Mouse (Mus musculus) layer of hippocampus, postnatal 36 days (tissue): ENCODE results near the gene Tbc1d10c. TPM values are rescaled to one million over a fixed set of nuclear protein-coding genes. Genes with fewer than 3 reads are reported as not detected.

Experiments
- DNase-seq, 2 experiments: peaks; one replicate each; pipeline ENCODE4 v3.0.0; 2022
- total RNA-seq, 2 experiments: library from RNA; stranded (reverse); gene quantifications; 2 replicates each; pipeline ENCODE4 v1.2.3; 2021

Gene Tbc1d10c
- total RNA-seq, 2 experiments from 2014 or later: 0.56 to 1.3 TPM

DNA sequence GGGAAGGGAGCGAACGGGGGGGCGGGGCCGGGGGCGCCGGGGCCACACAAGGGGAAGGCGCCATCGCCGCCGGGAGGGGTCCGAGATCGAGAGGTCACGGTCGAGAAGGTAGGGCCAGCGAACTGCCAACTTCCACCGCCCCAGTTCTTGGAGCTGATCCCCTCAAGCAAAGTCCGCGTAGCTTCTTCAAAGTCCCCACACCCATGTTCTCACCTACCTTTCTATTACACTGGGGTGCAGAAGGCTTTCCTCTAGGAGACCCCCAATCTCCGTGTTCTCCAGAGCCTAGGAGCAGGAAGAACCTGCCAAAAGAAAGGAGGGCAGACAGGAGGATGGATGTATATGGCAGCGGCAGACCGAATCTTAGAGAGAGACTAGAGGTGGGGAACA is 24.4 kb upstream of the Tbc1d10c start:
- no peak for DNase-seq

DNA sequence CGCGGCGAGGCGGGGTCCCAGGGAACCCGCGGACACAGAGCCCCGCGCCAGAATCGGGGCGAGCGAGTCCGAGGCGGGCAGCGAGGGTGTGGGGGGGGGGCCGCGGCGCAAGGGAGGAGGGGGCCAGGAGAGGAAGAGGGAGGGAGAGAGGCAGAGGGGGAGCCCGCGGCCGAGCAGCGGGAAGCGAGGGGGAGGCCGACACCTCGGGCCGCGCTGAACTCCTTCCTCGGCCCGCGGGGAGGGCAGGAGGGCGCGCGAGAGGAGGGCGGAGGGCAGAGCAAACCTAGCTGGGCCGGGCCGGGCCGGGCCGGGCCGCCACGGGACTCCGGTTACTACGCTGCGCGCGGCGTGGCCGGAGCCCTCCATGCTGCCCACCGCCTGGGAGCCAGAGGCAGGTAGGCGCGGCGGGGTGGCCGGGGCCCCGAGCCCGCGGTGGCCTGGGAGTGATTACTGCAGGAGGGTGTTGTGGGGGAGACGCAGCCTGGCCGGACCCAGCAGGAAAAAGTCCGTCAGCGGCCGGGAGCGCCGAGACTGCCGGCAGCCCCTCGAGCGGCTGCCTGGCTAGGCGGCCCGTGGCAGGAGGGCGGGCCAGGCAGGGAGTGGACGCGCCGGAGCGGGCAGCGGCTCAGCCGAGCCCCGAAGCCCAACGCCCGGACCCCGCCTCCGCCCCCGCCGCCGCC is 23.8 kb upstream of the Tbc1d10c start:
- no peak for DNase-seq

DNA sequence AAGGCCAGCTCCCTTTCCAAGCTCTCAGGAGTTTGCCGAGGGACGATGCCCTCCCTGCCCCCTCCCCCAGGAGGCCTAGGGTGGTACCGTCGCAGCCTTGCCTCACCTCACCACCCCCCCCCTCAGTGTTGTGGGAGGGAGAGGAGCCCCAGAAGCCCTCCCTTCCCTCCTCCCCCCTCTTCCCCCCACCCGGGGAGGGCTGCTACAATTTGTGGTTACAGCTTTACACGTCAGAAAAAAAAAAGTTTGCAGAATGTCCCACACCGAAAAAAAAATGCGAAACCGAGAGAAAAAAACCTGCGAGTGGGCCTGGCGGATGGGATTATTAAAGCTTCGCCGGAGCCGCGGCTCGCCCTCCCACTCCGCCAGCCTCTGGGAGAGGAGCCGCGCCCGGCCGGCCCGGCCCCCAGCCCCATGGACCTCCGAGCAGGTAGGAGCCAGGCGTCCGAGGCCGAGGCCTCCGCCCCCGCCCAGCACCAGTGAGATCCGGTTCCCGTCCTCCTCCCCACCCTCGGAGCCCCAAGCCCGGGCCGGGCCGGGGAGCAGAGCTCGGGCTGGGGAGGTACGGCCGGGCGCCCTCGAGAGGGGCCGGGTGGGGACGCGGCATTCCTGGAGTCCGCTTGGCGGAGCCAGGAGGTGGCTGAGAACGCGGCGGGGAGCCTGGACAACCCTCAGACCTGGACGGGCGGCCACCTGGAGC is 23.1 kb upstream of the Tbc1d10c start, which contains the start of the genes Clcf1 and AC109138.7:
Gene Clcf1 (plus strand): TSS at position 168 of the 700 bp plus-strand sequence.
Gene AC109138.7 (plus strand): TSS at position 287 of the 700 bp plus-strand sequence.
- DNase-seq: no peak

DNA sequence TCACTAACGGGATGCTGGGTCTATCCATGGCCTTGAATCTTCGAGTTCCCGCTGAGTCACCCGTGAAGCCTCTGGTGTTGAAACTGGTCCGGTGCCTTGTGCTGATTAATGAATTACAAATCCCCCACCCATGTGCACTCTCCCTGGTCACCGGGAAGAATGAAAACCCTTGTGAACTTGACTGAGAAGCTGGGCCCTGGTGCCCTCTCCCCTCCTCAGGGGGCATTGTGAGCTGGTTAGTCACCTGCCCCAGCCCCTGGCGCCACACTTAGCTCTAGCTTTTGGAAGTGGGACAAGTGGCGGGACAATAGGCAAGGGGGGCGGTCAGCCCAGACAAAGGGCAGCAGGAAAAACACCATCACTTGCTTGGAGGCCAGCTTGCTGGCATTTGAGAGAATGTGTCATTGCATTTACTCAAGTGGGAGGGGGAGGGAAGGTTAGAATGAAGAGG is 22.5 kb upstream of the Tbc1d10c start:
- DNase-seq: no peak

DNA sequence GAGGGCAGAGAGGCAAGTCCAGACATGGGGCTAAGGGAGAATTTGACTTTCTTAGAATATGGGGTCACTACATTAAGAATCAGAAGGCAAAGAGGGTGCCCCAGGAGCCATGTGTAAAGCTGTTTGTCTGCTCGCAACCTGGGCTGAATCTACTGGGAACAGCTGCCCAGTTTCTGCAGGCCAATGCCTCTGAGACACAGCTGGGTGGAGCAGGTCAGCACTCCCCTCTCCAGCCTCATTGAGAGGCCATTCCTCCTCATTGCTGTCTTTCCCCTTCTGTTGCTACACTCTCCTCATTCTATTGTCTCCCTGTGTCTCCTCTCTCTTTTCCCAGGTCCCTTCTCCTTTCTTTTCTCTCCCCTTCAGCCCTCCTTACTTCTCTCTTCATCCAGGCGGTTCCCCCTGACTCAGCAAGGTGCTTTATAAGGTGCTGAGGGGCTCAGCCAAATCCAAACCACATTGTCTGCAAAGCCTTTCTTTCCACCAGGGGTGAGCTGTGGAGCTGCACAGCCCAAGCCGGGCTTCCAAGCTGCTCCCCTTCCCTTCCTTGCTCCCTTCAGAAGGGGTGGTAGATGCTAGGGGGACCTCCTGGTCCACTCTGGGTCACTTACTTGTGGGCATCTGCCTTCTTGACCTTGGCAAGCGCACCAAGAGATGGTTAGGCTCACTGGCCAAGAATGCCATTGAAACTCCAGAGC is 21.0 kb upstream of the Tbc1d10c start:
- no peak for DNase-seq

DNA sequence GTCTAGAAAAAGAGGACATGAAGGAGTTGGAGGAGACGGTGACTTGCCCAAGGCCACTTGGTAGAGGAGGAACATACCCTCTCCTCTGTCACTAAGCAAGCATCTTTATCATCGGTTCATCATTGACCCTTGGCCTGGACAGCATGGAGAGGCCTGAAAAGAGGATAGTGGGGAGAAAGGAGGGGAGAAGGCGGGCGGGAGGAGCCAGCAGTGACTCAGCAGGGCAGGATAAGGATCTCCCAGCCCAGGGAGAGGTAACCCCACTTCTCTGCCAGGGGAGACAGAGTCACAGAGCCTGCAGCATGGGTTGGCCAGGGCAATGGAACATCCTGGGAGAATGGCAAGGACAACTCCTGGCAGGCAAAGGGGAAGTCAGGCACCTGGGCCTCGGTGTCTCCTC is 17.5 kb upstream of the Tbc1d10c start:
- DNase-seq: no peak

DNA sequence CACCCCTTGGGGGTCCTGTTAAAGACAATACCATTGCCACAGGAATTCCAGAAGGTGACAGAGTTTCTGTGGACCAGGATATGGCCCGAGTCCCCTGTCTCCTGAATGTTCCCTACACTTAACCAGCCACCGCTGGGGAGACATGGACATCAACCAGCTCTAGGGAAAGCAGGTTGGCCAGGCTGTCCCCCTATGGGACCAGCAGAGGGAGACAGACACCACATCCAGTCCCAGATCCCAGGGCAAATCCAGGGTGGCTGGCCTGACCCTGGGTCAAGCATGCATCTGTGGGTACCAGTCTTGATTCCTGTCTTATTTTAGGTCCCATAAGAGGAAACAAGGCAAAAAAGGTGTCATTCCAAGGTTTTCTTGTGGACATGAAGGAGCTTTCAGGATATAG is 15.9 kb upstream of the Tbc1d10c start:
- DNase-seq: peak; percentile 47 to 69

DNA sequence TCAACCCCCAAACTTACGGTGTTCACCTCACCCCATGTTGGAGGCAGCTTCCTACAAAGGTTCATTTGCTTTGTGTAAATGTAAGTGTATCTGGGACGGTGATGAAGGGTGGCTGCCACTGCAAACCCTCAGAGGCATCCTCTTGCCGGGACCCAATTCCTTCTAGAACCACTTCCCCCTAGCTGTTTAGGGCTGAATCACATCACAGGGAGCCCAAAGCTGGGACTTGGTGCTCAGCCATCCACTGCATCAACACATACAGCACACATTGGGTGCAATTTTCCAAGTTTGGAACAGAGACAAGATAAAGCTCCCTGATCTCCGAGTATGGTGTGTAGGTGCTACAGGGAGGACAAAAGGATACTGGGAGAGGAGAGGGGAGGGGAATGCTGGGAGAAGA is 13.8 kb upstream of the Tbc1d10c start:
- DNase-seq: no peak

DNA sequence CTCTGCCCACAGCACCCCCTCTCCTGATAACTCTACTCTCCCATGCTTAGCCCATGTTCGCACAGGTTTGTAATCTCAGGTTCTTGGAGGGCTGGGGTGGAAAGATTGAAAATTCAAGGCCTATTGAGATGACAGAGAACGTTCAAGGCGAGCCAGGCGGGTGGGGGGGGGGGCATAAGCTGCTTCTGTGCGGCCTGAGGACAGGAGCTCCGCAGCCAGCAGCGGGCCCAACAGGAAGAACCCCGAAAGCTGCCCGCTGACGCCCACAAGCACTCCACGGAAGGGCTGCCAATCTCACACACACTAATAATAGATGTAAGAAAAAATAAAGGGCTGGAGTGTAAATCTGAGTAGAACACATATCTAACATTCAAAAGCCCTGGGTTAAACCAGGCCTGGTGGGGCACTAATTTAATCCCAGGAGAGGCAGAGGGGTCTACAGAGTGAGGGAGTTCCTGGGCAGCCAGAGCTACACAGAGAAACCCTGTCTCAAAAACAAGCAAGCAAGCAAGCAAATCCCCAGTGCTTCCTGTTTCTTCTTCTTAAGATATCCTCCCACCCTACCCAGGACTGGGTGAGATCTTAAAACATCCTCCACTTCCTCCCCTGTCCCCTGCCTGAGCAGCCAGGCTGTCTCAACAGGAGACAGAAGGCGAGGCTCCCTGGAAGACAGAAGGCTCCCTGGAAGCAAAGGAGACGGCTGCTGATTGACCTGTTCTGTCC is 12.7 kb upstream of the Tbc1d10c start:
- DNase-seq: no peak

DNA sequence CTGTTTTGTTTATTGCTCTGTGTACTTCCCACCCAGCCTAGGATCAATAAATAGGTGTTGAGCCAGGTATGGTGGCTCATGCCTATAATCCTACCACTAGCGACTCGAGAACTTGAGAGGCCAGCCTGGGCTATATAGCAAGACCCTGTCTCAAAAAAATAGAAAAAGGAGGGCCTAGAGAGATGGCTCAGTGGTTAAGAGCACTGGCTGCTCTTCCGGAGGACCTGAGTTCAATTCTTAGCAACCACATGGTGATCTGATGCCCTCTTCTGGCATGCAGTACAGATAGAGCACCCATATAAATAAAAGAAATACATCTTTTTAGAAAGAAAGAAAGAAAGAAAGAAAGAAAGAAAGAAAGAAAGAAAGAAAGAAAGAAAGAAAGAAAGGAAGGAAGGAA is 12.1 kb upstream of the Tbc1d10c start:
- DNase-seq: no peak

DNA sequence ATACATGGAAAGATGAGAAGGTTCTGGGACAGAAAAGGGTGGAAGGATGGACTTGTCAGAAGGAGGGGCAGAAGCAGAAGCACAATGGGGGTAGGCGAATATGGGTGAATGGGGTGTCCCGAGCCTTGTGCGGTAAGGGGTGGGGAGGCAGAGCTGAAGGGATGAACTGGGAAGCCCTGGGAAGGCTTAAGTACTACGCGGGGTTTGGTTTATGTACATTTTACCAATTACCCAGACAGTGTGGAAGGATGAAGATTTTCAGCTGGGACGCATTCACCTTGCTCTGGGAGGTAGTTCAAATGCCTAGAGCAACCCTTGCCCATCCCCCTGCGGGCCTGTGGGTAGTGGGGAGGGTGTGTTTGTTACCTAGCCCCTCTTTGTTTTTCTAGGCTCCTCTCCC is 11.1 kb upstream of the Tbc1d10c start:
- no peak for DNase-seq

DNA sequence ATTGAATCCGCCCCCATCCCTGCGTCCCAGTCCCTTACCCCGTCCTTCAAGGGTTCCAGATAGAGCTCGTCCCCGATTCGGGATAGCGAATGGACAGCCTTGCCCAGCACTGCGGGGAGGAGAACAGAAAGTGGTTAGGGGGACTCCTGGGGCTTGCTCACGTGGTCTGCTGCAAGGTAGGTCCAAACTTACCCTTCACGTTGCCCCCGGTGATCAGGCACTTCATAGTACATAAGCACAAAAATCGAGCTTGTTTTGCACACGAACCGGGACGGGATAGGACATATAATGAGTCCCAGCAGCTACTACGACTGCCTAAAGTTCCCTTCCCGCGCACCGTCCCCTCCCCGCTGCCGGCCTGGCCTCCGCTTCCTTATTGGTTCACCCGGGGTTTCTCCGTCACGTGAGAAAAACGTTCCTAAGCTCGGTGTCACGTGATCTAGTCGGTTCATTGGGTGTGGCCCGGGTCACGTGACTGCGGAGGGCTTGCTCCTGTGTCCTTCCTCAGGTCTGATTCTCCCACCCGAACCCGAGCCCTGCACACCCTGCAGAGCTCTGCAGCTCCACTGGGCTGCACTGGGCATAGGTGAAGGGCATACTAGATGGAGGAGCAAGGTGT is 10.3 kb upstream of the Tbc1d10c start, which contains the start of gene Rad9a:
Gene Rad9a (minus strand): TSS at position 372 of the 619 bp plus-strand sequence.
- DNase-seq: peak; percentile 90

DNA sequence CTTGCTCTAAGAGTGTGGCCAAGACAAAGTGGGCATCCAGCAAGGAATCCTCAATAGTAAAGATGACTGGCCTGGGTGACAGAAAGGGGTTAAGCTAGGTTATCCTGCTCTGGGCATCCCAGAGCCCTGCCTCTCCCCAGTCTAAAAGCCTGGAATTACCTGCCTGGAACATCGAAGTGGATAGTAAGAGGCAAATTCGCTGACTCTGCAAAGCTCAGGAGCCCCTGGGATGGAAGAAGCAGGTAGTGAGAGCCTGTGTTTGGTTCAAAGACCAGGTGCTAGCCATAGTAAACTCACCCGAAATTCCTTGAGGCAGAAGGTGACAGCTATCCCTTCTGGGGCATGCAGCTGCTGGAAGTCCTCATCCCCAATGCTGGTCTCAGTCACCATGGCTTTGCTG is 6.1 kb upstream of the Tbc1d10c start:
- no peak for DNase-seq

DNA sequence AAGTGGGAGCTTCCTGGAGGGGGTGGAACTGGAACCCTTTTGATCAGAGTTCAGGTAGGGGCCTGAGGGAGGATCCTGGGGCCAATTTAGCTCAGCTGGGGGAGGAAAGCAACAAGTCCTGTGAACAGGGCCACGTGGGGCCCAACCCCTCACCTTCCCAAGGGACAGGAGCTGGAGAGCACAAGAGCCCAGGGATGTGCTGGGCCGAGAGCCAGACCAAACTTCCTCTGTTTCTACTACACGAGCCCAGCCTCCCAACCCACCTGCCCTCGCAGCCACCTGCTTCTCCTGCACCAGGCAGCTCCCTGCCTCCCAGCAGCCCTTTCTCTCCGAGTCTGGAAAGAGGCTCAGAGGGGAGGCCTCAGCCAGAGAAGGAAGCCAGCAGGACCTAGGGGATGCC is 5.5 kb upstream of the Tbc1d10c start:
- no peak for DNase-seq

DNA sequence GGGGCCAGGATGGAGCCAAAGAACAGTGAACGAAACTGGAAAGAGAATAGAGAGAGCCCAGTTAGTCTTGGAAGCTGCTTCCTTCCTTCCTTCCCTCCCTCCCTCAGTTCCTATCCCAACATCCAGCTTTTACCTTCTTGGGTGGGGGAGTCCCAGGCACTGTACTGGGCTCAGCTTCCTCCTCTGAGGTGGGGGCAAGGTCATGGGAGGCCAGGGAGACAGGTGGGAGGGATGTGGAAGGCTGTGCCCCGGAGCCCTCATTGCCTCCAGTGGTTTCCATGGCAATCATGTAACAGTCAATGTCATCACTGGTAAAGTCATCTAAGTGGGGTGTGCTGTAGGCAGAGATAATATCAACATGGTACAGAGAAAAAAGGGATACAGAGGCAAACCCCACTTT is 5.0 kb upstream of the Tbc1d10c start:
- no peak for DNase-seq

DNA sequence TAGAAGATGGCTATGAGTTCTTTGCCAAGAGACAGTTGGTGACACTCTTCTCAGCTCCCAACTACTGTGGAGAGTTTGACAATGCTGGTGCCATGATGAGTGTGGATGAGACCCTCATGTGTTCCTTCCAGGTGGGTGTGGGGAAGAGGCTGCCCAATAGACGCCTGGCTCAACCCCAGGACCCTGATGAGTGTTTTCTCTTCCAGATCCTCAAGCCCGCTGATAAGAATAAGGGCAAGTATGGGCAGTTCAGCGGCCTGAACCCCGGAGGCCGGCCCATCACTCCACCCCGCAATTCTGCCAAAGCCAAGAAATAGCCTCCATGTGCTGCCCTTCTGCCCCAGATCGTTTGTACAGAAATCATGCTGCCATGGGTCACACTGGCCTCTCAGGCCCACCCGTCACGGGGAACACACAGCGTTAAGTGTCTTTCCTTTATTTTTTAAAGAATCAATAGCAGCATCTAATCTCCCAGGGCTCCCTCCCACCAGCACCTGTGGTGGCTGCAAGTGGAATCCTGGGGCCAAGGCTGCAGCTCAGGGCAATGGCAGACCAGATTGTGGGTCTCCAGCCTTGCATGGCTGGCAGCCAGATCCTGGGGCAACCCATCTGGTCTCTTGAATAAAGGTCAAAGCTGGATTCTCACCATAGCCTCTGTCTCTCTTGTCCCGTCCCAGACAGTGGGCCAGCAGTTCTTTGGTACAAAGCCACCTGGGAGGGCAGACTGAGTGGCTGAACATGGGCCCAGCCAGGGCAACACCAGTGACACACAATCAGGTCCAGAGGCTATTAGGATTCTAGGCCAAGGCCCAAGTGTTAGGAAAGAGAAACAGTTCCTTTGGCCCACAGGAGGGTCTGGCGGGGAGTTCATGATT is 3.9 kb upstream of the Tbc1d10c start:
- DNase-seq: no peak

DNA sequence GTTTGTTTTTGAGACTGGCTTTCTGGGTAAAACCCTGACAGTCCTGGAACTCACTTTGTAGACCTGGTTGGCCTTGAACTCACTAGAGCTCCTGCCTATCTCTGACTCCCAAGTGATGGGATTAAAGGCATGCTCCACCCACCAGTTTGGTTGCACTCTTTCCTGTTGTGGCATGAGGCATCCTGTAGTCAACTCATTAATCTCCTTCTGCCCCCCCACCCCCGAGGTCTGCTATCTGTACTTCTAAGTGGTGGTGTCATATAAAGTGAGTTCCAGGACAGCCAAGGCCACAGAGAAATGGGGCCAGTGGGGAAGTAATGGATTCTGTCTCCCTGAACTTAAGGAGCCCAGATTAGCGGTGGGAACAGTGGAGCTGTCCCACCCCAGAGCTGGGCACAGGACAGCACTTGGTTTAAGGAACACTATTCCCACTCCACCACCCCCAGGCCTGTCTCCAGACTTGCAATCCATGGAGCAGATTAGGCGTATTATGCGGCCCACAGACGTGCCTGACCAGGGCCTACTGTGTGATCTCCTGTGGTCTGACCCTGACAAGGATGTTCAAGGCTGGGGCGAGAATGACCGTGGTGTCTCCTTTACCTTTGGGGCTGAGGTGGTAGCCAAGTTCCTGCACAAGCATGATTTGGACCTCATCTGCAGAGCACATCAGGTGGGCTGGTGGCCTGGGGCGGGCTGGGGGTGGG is 3.1 kb upstream of the Tbc1d10c start:
- DNase-seq: no peak

DNA sequence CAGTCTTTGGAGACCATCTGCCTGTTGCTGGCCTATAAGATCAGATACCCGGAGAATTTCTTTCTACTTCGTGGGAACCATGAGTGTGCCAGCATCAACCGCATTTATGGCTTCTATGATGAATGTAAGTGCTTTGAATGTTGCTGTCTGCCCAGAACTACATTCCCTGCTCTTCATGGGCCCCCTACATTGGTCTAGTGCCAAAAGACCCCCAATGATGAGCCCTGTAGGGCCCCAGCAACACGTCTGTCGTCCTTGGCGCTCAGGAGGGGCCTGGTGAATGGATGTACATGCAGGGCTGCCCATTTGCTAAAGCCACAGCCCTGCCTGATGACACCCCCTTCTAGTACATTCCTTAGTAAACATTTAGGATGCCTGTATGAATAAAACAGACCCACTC is 2.0 kb upstream of the Tbc1d10c start:
- no peak for DNase-seq

DNA sequence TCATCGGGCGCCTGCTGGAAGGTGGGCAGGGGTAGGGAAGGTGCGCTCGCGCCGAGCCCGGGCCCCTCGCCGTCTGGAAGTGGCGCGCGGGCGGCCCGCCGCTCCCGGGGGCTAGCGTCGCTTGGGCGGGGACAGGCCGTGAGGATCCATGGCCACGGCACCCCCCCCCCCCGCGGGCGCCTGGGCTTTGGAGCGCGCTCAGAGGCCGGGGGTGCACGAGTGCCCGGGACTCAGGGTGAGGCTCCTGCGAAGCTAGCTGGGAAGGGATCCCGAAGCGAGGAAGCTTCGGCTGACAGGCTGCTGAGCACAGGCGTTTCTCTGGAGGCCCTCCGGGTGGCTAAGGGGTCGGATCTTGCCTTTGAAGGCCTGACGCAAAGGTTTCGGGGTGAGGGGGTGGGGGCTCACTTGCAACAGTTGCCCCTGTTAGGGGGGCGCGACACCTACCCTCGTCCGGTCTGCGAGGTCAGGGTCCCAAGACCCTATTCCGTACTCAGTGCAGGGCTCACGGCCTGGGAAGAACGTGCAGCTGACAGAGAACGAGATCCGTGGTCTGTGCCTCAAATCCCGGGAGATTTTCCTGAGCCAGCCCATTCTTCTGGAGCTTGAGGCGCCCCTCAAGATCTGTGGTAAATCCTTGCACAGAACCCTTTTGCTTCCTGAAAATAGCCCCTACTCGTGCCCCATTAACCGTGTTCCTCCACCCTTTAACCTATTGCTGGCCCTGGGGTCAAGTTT is 1.3 kb upstream of the Tbc1d10c start:
- DNase-seq: no peak
